Mouse (Mus musculus) stomach, postnatal 0 days (tissue): ENCODE results near the gene Sema4c.

Experiments used
- CTCF ChIP-seq: IDR thresholded peaks from 2 replicates; pipeline ENCODE4 v1.5.1; 2016; ENCODE audit warnings: antibody characterized with exemption, low read depth, mild to moderate bottlenecking, moderate library complexity
- EP300 ChIP-seq: optimal IDR thresholded peaks from 2 replicates; pipeline ENCODE3; 2016; ENCODE audit warnings: antibody characterized with exemption

DNA sequence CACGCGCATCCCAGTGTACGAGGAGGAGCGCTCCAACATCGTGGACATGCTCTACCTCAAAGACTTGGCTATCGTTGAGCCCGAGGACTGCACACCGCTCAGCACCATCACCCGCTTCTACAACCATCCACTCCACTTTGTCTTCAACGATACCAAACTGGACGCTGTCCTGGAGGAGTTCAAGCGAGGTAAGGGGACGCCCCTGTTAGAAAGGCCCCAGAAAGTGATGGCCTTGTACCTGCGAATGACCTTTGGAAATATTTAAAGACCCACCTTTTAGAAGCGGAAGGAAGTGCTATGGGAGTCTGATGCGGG lies 45.2 kb downstream of the Sema4c start:
- TF ChIP-seq CTCF: no peak
- TF ChIP-seq EP300: no peak
